Mouse (Mus musculus) intestine, embryonic 15.5 days (tissue): Measurements from ENCODE around the gene Tm4sf1. TPM values are rescaled to one million over a fixed set of nuclear protein-coding genes. Genes with fewer than 3 reads are reported as not detected.

Experiments
- ATAC-seq: fragments of 200-750 bp; cut with Nextera tagmentation; 2 replicates; pipeline ENCODE4 v1.8.0; 2017; ENCODE audit warnings: moderate TSS enrichment, moderate library complexity
- H3K27ac ChIP-seq: fragments of 300-500 bp; sonication (generic); 2 replicates; pipeline ENCODE4 v1.5.1; 2015; ENCODE audit warnings: mild to moderate bottlenecking, inconsistent platforms
- H3K27me3 ChIP-seq: fragments of 300-500 bp; sonication (generic); replicated peaks from 2 replicates; pipeline ENCODE4 v1.6.1; 2015; ENCODE audit warnings: inconsistent platforms
- H3K36me3 ChIP-seq: fragments of 300-500 bp; sonication (generic); 2 replicates; pipeline ENCODE4 v1.6.1; 2015; ENCODE audit warnings: inconsistent platforms
- H3K4me1 ChIP-seq: fragments of 300-500 bp; sonication (generic); replicated peaks from 2 replicates; pipeline ENCODE4 v1.6.1; 2015; ENCODE audit warnings: inconsistent platforms
- H3K4me2 ChIP-seq: fragments of 300-500 bp; sonication (generic); replicated peaks from 2 replicates; pipeline ENCODE4 v1.6.1; 2015; ENCODE audit warnings: mild to moderate bottlenecking, inconsistent platforms
- H3K4me3 ChIP-seq: fragments of 300-500 bp; sonication (generic); replicated peaks from 2 replicates; pipeline ENCODE4 v1.5.1; 2015; ENCODE audit warnings: inconsistent platforms
- H3K9ac ChIP-seq: fragments of 300-500 bp; sonication (generic); 2 replicates; pipeline ENCODE4 v1.6.1; 2015; ENCODE audit warnings: inconsistent platforms
- H3K9me3 ChIP-seq: fragments of 300-500 bp; sonication (generic); 2 replicates; pipeline ENCODE4 v1.6.1; 2016; ENCODE audit warnings: inconsistent platforms
- WGBS: fragments of 180-500 bp; shearing (Covaris S2); methylation state at CpG from one replicate; pipeline ENCODE4 v1.1.7; 2015; 5-methylcytosine and 5-hydroxymethylcytosine counted together
- polyA plus RNA-seq: library from polyadenylated mRNA; unstranded; fragments of >200 nt; fragmentation: Nextera tagmentation; extraction: Ambion mirVana; gene quantifications from 2 replicates; pipeline ENCODE4 v1.2.1, GENCODE M21; 2015

The Tm4sf1 gene
- polyA plus RNA-seq, 1 experiment from 2014 or later = 72.9 TPM

DNA sequence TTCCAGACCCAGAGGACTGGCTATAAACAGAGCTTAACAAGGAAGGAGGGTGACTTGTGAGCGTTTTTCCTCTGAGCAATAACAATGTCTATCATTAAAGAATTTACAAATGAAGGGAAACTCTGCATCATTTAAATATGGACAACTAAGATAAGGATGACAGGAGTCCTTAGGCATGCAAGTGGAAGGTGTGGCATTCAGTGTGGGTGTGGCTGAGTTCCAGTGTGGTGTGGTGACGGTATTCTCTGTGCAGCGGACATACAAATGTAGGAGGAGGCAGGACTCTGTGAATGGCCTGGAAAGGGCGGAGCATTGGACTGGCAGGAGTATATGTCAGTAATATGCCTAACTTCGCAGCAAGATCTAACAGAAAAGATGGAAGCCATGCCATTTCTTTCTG, 24.3 kb downstream of the Tm4sf1 start:
- WGBS = 59% methylated on average over 5 of the region's 5 CpGs
- no peak overlapping the region for H3K9ac ChIP-seq
- no peaks in the 10 kb centered on the region for H3K36me3 ChIP-seq
- no peaks in the 10 kb centered on the region for H3K4me1 ChIP-seq
- ATAC-seq = no peak
- H3K27me3 ChIP-seq = no peaks in the 10 kb centered on the region
- no peaks in the 10 kb centered on the region for H3K9me3 ChIP-seq
- no peak overlapping the region for H3K4me3 ChIP-seq
- no peak overlapping the region for H3K27ac ChIP-seq
- H3K4me2 ChIP-seq = no peak overlapping the region

DNA sequence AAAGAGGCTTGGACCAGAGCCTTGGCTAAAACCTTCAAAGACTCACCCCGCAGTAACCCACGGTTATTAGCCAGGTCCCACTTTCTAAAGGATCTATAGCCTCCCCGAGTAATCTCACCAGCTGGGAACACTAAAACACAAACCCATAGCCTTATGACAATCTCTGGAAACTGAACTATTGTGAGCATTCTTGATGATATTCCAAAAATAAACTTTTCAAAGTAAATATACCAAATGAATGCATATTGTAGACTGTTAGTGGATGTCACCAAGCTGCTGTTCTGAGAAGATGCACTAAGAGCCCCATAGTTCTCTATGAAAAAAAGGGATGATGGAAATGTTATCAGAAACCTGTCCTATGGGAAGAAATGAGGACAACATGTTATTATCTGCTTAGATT, 25.0 kb downstream of the Tm4sf1 start:
- H3K4me2 ChIP-seq = no peak overlapping the region
- WGBS = 62% methylated on average over 3 of the region's 3 CpGs
- ATAC-seq = no peak
- H3K27me3 ChIP-seq = no peaks in the 10 kb centered on the region
- H3K4me1 ChIP-seq = no peaks in the 10 kb centered on the region
- no peak overlapping the region for H3K9ac ChIP-seq
- no peaks in the 10 kb centered on the region for H3K36me3 ChIP-seq
- H3K4me3 ChIP-seq = no peak overlapping the region
- no peak overlapping the region for H3K27ac ChIP-seq
- H3K9me3 ChIP-seq = no peaks in the 10 kb centered on the region

DNA sequence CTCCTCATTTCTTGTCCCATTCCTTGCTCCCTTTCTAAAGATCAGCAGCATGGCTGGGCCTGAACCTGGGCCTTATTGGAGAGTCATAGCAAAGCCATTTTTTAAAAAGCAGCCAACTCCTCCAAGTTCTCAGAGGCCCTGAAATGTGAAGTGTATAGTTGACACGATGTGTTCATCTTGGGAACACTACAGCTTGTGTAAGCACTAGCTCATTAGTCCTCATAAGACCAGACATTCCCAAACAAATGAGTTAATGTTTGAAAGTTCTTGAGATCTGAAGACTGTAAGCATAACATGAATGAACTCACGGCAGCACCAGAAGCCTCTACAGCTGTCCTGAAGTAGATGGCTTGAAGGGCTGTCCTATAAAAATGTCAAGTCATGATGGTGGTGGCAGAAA, 32.8 kb downstream of the Tm4sf1 start:
- Histone ChIP-seq H3K9ac (no peak overlapping the region), H3K4me1 (no peaks in the 10 kb centered on the region), H3K27me3 (no peaks in the 10 kb centered on the region), H3K9me3 (no peaks in the 10 kb centered on the region), H3K36me3 (no peaks in the 10 kb centered on the region), H3K27ac (no peak overlapping the region), H3K4me3 (no peak overlapping the region), H3K4me2 (no peak overlapping the region)
- 34% methylated on average over 2 of the region's 2 CpGs for WGBS
- ATAC-seq = peak; percentile 51

DNA sequence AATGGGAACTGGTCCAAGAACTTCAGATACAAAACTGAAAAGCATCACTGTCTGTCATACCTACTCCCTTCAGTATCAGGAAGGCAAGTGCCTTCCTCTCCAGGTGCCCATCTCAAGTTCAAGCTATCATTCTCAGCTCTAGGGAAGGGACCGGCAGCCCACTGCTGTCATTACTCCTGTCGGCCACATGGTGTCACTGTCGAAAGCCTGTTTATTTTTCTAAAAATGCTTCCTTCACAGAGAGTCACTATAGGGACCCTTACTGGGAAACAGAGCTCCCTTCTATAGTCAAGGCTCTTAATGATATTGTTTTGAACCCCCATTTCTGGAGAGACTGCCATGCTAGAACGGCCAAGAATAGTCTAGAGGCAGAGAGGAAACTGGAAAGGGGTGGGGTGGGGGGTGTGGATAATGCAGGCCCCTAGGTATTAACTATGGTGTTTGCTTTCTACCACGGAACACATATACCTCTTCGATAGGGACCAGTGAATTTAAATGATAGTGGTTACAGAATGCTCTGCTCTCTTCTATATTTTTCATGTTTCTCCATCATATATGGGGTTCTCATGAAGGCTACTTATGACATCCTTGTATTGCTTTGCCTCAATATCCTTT, 34.1 kb downstream of the Tm4sf1 start:
- no peaks in the 10 kb centered on the region for H3K27me3 ChIP-seq
- no peak overlapping the region for H3K9ac ChIP-seq
- no peak overlapping the region for H3K4me2 ChIP-seq
- WGBS = 33% methylated on average over 6 of the region's 6 CpGs
- H3K36me3 ChIP-seq = no peaks in the 10 kb centered on the region
- no peak overlapping the region for H3K27ac ChIP-seq
- ATAC-seq = peak; percentile 75; the same call in 1 of the 2 replicates
- no peak overlapping the region for H3K4me3 ChIP-seq
- H3K9me3 ChIP-seq = no peaks in the 10 kb centered on the region
- no peaks in the 10 kb centered on the region for H3K4me1 ChIP-seq

DNA sequence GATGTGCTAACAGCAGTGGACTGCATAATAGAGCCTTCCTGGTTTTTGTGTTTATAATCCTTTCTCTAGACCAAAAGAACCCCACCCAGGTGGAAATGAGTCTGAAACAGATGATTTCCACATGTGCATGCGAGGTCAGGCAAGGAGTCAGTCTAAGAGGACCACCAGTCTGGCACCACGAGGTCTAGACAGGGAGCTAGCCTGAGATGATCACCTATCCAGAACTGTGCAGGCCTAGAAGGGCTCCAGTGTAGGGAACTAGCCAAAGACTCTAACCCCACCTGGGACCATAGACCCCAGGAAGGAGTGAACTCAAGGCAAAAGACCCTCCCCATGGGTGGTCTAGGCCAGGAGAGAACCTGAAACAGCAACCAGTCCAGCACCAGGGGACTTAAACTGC, 48.7 kb downstream of the Tm4sf1 start:
- ATAC-seq = no peak
- Histone ChIP-seq H3K36me3 (no peaks in the 10 kb centered on the region), H3K4me2 (no peak overlapping the region), H3K27me3 (no peaks in the 10 kb centered on the region), H3K9ac (no peak overlapping the region), H3K4me1 (no peaks in the 10 kb centered on the region), H3K4me3 (no peak overlapping the region), H3K9me3 (no peaks in the 10 kb centered on the region), H3K27ac (no peak overlapping the region)
- 72% methylated on average over 2 of the region's 2 CpGs for WGBS

DNA sequence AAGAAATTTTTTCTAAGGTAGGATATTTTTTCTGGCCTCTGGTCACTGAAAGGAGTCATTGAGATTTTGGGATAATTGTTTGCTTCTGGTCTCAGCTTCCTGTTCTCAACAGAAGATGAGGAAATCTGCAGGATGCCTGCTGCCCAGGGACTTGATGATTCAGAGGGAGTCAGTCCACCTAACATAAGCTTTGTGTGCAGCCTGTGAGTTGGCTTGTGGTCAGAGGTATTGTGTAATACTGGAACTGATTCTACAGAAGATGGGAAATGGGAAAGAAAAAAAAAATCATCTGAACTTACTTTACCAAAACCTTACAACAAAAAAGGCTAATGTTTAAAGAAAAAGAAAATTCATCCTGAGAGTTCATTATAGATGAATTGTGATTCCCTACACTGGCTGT, 49.2 kb downstream of the Tm4sf1 start:
- no peaks in the 10 kb centered on the region for H3K9me3 ChIP-seq
- no peaks in the 10 kb centered on the region for H3K27me3 ChIP-seq
- H3K4me2 ChIP-seq = no peak overlapping the region
- H3K36me3 ChIP-seq = no peaks in the 10 kb centered on the region
- H3K4me1 ChIP-seq = no peaks in the 10 kb centered on the region
- no peak for ATAC-seq
- no peak overlapping the region for H3K27ac ChIP-seq
- H3K9ac ChIP-seq = no peak overlapping the region
- no peak overlapping the region for H3K4me3 ChIP-seq

DNA sequence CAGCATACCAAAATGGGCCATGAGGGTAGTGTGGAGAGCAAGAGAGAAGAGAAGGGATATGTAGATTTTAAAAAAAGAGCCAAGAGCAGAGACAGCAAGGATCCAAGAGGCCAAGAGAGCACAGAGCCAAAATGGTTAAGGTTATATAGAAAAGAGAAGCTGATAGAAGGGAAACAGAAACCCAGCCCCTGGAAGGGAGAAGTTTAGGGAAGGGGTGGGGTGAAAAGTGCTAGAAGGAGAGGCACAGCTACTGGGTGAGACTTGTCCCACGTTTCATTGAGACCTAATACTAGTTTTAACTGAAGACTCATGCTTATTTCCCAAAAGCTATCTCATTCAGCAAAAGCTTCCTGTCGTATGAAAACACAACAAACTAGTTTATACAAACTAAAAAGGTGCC, 56.5 kb downstream of the Tm4sf1 start:
- Histone ChIP-seq H3K4me2 (no peak overlapping the region), H3K9ac (no peak overlapping the region), H3K36me3 (no peaks in the 10 kb centered on the region), H3K27me3 (no peaks in the 10 kb centered on the region), H3K4me3 (no peak overlapping the region), H3K9me3 (no peaks in the 10 kb centered on the region), H3K27ac (no peak overlapping the region), H3K4me1 (no peaks in the 10 kb centered on the region)
- 52% methylated on average over 2 of the region's 2 CpGs for WGBS
- ATAC-seq = no peak

Other genes starting within 250 kb of the Tm4sf1 start
- gene Tm4sf4, start 123.3 kb upstream of the Tm4sf1 start, polyA plus RNA-seq = 44.0 and 44.9 TPM in 2 replicates